Mouse (Mus musculus): ENCODE data around the gene Zfp583. TPM values are rescaled to one million over a fixed set of nuclear protein-coding genes. Genes with fewer than 3 reads are reported as not detected.

Zfp583 gene
- total RNA-seq, 2 experiments from 2014 or later = 1.8 to 2.5 TPM

DNA sequence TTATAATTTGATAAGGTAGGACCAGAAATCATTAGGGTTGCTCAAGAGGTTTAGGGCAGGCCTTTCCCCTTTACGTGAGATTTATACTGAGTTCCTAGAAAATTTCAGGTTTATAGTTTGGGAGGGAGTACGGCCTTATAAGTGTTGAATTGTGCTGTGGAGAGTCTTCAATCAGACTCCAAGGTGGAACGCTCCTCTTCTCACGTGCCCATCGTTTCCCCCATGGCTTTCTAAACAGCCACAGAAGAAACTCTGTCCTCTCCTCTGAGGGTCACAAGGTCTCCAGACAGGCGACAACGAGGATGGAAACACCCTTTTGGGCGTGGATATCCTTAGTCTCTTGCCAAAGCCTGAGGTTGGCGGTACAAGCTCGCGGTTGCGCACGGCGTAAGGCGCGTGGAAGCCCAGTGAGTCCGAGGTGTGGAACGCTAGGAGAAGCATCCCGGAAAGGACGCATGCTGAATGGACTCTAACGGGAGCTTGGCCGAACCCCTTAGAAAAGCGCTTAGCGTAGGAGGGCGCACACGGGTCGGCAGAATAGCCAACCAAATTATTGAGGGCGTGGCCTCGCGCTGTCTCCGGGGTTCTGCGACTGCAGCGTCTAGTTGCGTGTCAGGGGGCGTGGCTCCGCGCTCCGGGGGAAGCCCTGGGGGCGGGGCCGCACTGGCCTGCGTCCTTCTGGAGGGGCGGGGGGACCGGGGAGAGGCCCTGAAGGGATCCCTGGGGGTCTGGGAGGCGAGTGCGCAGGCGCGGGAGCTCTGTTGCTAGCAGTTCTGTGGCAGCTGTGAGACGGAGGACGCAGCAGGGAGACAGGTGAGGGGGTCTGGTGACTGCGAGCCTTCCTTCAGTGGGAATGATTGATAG is 45.0 kb downstream of the Zfp583 start, which contains the start of gene Zfp667:
Gene Zfp667 (plus strand): TSS at position 738 of the 864 bp plus-strand sequence.
- peak; percentile 99 for DNase-seq

- DNase-seq = no peak
Measured at GRCm38 (mm10) chr7:6285366-6285765, 45.7 kb downstream of the Zfp583 start.

DNA sequence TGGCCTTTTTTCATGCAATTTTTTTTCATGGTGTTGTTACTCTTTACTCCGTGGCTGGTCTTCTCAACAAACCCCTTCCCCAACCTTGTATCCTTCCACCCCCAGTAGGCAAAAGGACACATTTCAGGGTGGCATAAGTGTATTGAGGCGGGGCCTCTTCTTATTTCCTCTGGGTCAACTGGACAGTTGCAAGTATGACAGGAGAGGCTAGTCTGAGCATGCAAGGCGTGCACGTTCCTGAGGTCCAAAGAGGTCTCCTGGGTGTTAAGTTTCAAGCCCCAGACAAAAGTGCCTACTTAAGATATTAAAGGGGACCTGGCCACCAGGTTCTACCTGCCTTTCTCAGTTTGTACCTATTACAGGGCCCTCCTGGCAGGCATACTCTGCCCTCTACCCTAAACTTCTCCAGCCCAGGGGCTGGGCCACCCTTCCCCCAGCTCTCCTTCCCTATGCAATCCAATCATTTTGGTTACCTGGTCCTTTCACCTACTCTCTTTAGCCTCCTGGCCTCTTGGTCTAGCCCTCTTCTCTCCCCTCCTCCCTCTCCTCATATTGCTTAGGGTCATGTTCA is 46.6 kb downstream of the Zfp583 start:
- no peak for DNase-seq

DNA sequence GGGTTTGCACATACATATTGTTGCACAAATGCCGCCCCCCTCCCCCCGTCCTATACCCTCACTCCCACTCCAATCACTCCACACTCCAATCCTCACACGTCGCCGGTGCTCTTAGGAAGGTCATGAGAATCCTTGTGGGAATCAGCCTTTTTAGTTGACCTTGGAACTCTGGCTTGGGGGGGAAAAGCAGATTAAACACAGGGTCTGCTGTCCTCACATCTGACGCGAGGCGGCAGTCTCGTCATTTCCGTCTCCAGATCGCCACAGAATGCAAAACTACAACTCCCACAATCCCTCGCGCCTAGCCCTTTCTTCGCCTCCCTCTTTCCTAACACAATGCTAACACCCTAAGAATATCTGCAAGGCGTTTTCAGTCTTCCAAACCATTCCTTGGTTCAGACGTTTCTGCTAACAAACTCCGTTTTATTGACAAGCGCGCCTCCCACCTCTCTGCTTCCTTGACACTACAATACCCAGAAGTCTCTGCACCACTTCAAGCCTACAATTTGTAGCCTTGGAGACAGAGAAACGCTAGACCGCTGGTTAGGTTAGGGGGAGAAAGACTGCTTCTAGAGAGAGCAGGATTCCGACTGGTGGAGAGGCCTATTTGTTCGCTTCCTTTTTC is 47.5 kb downstream of the Zfp583 start:
- DNase-seq = peak; percentile 77

DNA sequence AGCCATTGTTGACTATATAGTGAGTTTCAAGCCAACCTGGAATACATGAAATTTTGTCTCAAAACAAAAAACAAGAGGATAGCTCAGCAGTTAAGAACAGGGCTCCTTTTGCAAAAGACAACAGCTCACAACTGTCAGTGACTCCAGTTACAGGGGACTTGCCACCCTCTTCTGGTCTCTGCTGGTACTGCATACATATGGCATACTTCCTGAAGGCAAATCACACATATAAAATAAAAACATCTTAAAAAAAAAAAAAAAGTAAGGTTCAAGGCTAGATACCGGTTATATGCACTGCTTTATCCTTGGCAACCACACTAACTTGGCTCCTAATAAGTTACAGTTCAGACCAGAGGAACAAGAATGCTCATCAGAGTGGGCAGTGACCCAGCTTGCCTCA is 48.3 kb downstream of the Zfp583 start:
- peak; percentile 85 for DNase-seq

GRCm38 (mm10) chr7:6277906-6278305 is 53.2 kb downstream of the Zfp583 start:
- DNase-seq = no peak

DNA sequence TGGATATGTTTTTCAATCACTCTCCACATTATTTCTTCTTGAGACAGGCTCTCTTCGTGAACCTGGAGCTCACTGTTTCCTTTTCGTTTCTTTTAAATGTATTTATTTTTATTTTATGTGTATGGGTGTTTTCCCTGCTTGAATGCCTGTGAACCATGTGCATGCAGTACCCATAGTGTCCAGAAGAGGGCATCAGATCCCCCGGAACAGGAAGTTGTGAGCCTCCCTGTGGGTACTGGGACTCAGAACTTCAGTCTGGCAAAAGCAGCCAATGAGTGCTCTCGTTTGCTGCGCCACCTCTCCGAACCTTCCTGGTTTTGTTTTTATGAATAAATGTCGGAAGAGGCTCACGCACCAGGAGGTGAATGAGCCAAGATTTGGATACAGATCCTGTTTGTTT is 65.4 kb downstream of the Zfp583 start:
- DNase-seq = peak; percentile 35

Other genes starting within 250 kb of the Zfp583 start
- 10 to 100 TPM; 43.4 to 50.3 TPM for gene Zfp787, start 175.3 kb downstream of the Zfp583 start, total RNA-seq (2021)
- gene Zfp444, start 159.1 kb downstream of the Zfp583 start, total RNA-seq (2021) = 10 to 100 TPM; 11.8 to 15.2 TPM
- not detected for gene Galp, start 134.2 kb downstream of the Zfp583 start, total RNA-seq (2021)
- not detected for gene Zscan5b, start 109.0 kb downstream of the Zfp583 start, total RNA-seq (2021)
- not detected for gene Epp13, start 78.6 kb downstream of the Zfp583 start, total RNA-seq (2021)
- 1 to 10 TPM; 1.5 to 1.9 TPM for gene Zfp667, start 44.7 kb downstream of the Zfp583 start, total RNA-seq (2021)
- under 1 TPM; 0.24 to 0.38 TPM for gene Gm3854, start 12.5 kb upstream of the Zfp583 start, total RNA-seq (2021)
- gene Zfp78, start 32.0 kb upstream of the Zfp583 start, total RNA-seq (2021) = 1 to 10 TPM; 1.5 to 2.4 TPM
- gene Zfp28, start 52.0 kb upstream of the Zfp583 start, total RNA-seq (2021) = 1 to 10 TPM; 6.3 to 8.3 TPM
- gene Smim17, start 67.4 kb upstream of the Zfp583 start, total RNA-seq (2021) = not detected
- not detected for gene Gm20715, start 79.0 kb upstream of the Zfp583 start, total RNA-seq (2021)
- not detected for gene Olfr1344, start 107.4 kb upstream of the Zfp583 start, total RNA-seq (2021)
- not detected for gene Olfr1336, start 124.9 kb upstream of the Zfp583 start, total RNA-seq (2021)
- not detected for gene Olfr1346, start 135.8 kb upstream of the Zfp583 start, total RNA-seq (2021)
- gene Olfr5, start 155.7 kb upstream of the Zfp583 start, total RNA-seq (2021) = not detected
- gene Olfr1347, start 168.5 kb upstream of the Zfp583 start, total RNA-seq (2021) = not detected
- gene Olfr1348, start 177.5 kb upstream of the Zfp583 start, total RNA-seq (2021) = not detected
- not detected for gene Olfr1349, start 191.7 kb upstream of the Zfp583 start, total RNA-seq (2021)
- not detected for gene Olfr1350, start 233.6 kb upstream of the Zfp583 start, total RNA-seq (2021)